Comparison of ENCODE assay signal across 8 mouse cellular contexts in the genomic region with DNA sequence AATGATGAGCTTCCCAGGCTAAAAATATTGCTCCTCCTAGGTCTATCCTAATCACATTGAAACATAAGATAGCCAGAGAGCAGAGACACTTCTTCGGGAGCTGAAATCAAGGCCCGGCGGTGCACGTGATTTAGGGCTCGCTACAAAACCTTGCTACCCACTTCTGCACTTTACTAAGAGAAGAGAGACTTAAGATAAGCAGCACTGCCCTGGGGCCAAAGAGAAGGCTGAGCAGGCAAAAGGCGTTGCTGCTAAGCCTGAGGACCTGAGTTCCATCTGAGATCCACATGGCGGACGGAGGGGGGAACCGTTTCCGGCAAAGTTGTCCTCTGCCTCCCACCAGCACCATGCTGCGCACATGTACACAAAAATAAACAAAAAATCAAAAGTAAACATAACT. TPM values are rescaled to one million over a fixed set of nuclear protein-coding genes. Genes with fewer than 3 reads are reported as not detected.
A peak's percentile ranks its signal among the peaks of the same experiment; 100 is the strongest.
DNase-seq lines count a peak whose midpoint lies in the region; ATAC-seq and TF ChIP-seq lines count a peak whose summit lies in the region.

No protein-coding gene starts in this region.

- peak overlapping the region; percentile 86 for H3K4me2 ChIP-seq in lung, embryonic 15.5 days
- peak overlapping the region; percentile 92 for H3K4me2 ChIP-seq in embryonic facial prominence, embryonic 15.5 days (replicated peaks)
- peak overlapping the region; percentile 91 for H3K4me2 ChIP-seq in limb, embryonic 12.5 days

- peak overlapping the region; percentile 86 for H3K9ac ChIP-seq in lung, embryonic 15.5 days
- peak overlapping the region; percentile 90 for H3K9ac ChIP-seq in embryonic facial prominence, embryonic 15.5 days
- peak overlapping the region; percentile 95 for H3K9ac ChIP-seq in limb, embryonic 12.5 days (replicated peaks)

- 7% methylated on average over 11 of the region's 11 CpGs for WGBS in lung, embryonic 15.5 days
- WGBS in embryonic facial prominence, embryonic 15.5 days: 16% methylated on average over 11 of the region's 11 CpGs
- 18% methylated on average over 11 of the region's 11 CpGs for WGBS in limb, embryonic 12.5 days
- WGBS in olfactory bulb, adult 2 months: 12% methylated on average over 11 of the region's 11 CpGs

- peak; percentile 8; the same call in 1 of the 2 replicates for ATAC-seq in lung, embryonic 15.5 days (ENCODE audit: borderline replicate concordance, extremely low read depth, low FRiP score, low TSS enrichment)
- no peak for ATAC-seq in embryonic facial prominence, embryonic 15.5 days (ENCODE audit: insufficient number of reproducible peaks, low FRiP score, low TSS enrichment, low read depth)
- ATAC-seq in limb, embryonic 12.5 days (ENCODE audit: insufficient number of reproducible peaks, insufficient read depth, low FRiP score, low TSS enrichment, low read depth): no peak
- no peak for ATAC-seq in cerebellum, adult (ENCODE audit: insufficient number of reproducible peaks, low FRiP score, low TSS enrichment)

- H3K27me3 ChIP-seq in lung, embryonic 15.5 days: no peaks in the 10 kb centered on the region
- H3K27me3 ChIP-seq in embryonic facial prominence, embryonic 15.5 days: no peaks in the 10 kb centered on the region
- H3K27me3 ChIP-seq in limb, embryonic 12.5 days: no peaks in the 10 kb centered on the region

- TF ChIP-seq CTCF in olfactory bulb, adult 2 months (IDR thresholded peaks at IDR 0.05; ENCODE audit: insufficient read depth, low read depth, low read length): no peak

- H3K4me3 ChIP-seq in lung, embryonic 15.5 days: peak overlapping the region; percentile 78
- peak overlapping the region; percentile 99 for H3K4me3 ChIP-seq in embryonic facial prominence, embryonic 15.5 days (replicated peaks)
- H3K4me3 ChIP-seq in limb, embryonic 12.5 days (replicated peaks): peak overlapping the region; percentile 99
- peak overlapping the region; percentile 75 for H3K4me3 ChIP-seq in olfactory bulb, adult 2 months (ENCODE audit: insufficient read depth, low read depth, low read length)

- H3K9me3 ChIP-seq in lung, embryonic 15.5 days: no peaks in the 10 kb centered on the region
- no peaks in the 10 kb centered on the region for H3K9me3 ChIP-seq in embryonic facial prominence, embryonic 15.5 days (replicated peaks)
- no peaks in the 10 kb centered on the region for H3K9me3 ChIP-seq in limb, embryonic 12.5 days

- DNase-seq in lung, postnatal 14 days: no peak
- no peak for DNase-seq in adrenal gland, adult 18-20 months (ENCODE audit: low spot score in 2 of 2)
- no peak for DNase-seq in natural killer cell, adult 2 months (ENCODE audit: low spot score in 2 of 2)

- no peak overlapping the region for H3K27ac ChIP-seq in lung, embryonic 15.5 days
- H3K27ac ChIP-seq in embryonic facial prominence, embryonic 15.5 days (replicated peaks): no peak overlapping the region
- peak overlapping the region; percentile 73; the same call in 1 of the 2 replicates for H3K27ac ChIP-seq in limb, embryonic 12.5 days
- no peak overlapping the region for H3K27ac ChIP-seq in olfactory bulb, adult 2 months (ENCODE audit: insufficient read depth, low read depth, low read length)

- TF ChIP-seq POLR2A in olfactory bulb, adult 2 months (IDR thresholded peaks at IDR 0.05; ENCODE audit: insufficient read depth, low read depth, low read length): no peak

- H3K36me3 ChIP-seq in lung, embryonic 15.5 days: no peaks in the 10 kb centered on the region
- no peaks in the 10 kb centered on the region; the same call in 1 of the 2 replicates for H3K36me3 ChIP-seq in embryonic facial prominence, embryonic 15.5 days
- H3K36me3 ChIP-seq in limb, embryonic 12.5 days: peaks cover 6% of the 10 kb centered on the region

- H3K4me1 ChIP-seq in lung, embryonic 15.5 days: peaks cover 12% of the 10 kb centered on the region
- peaks cover 16% of the 10 kb centered on the region for H3K4me1 ChIP-seq in embryonic facial prominence, embryonic 15.5 days
- peaks cover 12% of the 10 kb centered on the region for H3K4me1 ChIP-seq in limb, embryonic 12.5 days (replicated peaks)
- peaks cover 9% of the 10 kb centered on the region for H3K4me1 ChIP-seq in olfactory bulb, adult 2 months (ENCODE audit: control insufficient read depth, insufficient read depth, low read length)

RNA-seq across cellular contexts. Expression of gene Pex14, which starts 1.1 kb away (rescaled TPM):
- 47.0 and 51.1 TPM in 2 replicates for polyA plus RNA-seq in lung, embryonic 15.5 days (2015; fragmentation: Nextera tagmentation; extraction: Ambion mirVana)
- 47.9 and 49.4 TPM in 2 replicates for polyA plus RNA-seq in embryonic facial prominence, embryonic 15.5 days (2015; fragmentation: Nextera tagmentation; extraction: Ambion mirVana)
- polyA plus RNA-seq in limb, embryonic 12.5 days (2016; fragmentation: Nextera tagmentation; extraction: Ambion mirVana): 55.2 and 55.9 TPM in 2 replicates
- polyA plus RNA-seq in olfactory bulb, adult 2 months (2012; ENCODE audit: insufficient read depth, insufficient read length, low replicate concordance, missing spikeins): not detected in 2 replicates
- 10 to 100 TPM; 64.7 to 66.8 TPM for total RNA-seq in adrenal gland, adult 18-20 months (2021)

RNA-seq across cellular contexts. Expression of gene Dffa, which starts 5.4 kb away (rescaled TPM):
- 31.6 and 33.6 TPM in 2 replicates for polyA plus RNA-seq in lung, embryonic 15.5 days (2015; fragmentation: Nextera tagmentation; extraction: Ambion mirVana)
- polyA plus RNA-seq in embryonic facial prominence, embryonic 15.5 days (2015; fragmentation: Nextera tagmentation; extraction: Ambion mirVana): 31.9 and 35.0 TPM in 2 replicates
- 29.8 and 30.6 TPM in 2 replicates for polyA plus RNA-seq in limb, embryonic 12.5 days (2016; fragmentation: Nextera tagmentation; extraction: Ambion mirVana)
- polyA plus RNA-seq in olfactory bulb, adult 2 months (2012; ENCODE audit: insufficient read depth, insufficient read length, low replicate concordance, missing spikeins): not detected in 2 replicates
- total RNA-seq in adrenal gland, adult 18-20 months (2021): 10 to 100 TPM; 22.1 to 23.5 TPM

RNA-seq across cellular contexts. Expression of gene Cort, which starts 28.0 kb away (rescaled TPM):
- polyA plus RNA-seq in lung, embryonic 15.5 days (2015; fragmentation: Nextera tagmentation; extraction: Ambion mirVana): 0.39 TPM in 1 of 2 replicates, not detected in the other
- 0.35 TPM in 1 of 2 replicates, not detected in the other for polyA plus RNA-seq in embryonic facial prominence, embryonic 15.5 days (2015; fragmentation: Nextera tagmentation; extraction: Ambion mirVana)
- 0.33 and 0.87 TPM in 2 replicates for polyA plus RNA-seq in limb, embryonic 12.5 days (2016; fragmentation: Nextera tagmentation; extraction: Ambion mirVana)
- polyA plus RNA-seq in olfactory bulb, adult 2 months (2012; ENCODE audit: insufficient read depth, insufficient read length, low replicate concordance, missing spikeins): not detected in 2 replicates
- total RNA-seq in adrenal gland, adult 18-20 months (2021): 1 to 10 TPM in 1 of 2 experiments, under 1 TPM in 1; 0.80 to 1.5 TPM

RNA-seq across cellular contexts. Expression of gene Cenps, which starts 38.9 kb away (rescaled TPM):
- polyA plus RNA-seq in lung, embryonic 15.5 days (2015; fragmentation: Nextera tagmentation; extraction: Ambion mirVana): 36.2 and 40.7 TPM in 2 replicates
- 26.5 and 28.5 TPM in 2 replicates for polyA plus RNA-seq in embryonic facial prominence, embryonic 15.5 days (2015; fragmentation: Nextera tagmentation; extraction: Ambion mirVana)
- 46.9 and 47.9 TPM in 2 replicates for polyA plus RNA-seq in limb, embryonic 12.5 days (2016; fragmentation: Nextera tagmentation; extraction: Ambion mirVana)
- not detected in 2 replicates for polyA plus RNA-seq in olfactory bulb, adult 2 months (2012; ENCODE audit: insufficient read depth, insufficient read length, low replicate concordance, missing spikeins)
- 10 to 100 TPM in 1 of 2 experiments, 1 to 10 TPM in 1; 9.9 to 10.2 TPM for total RNA-seq in adrenal gland, adult 18-20 months (2021)

Comparison
In these comparisons a context has a peak if more than half of its experiments do, and no peak if none do; other contexts are left out.
1. RNA of gene Pex14, which starts 1.1 kb away (polyA plus RNA-seq): 55.2 to 55.9 TPM in limb, embryonic 12.5 days, 47.0 to 51.1 TPM in lung, embryonic 15.5 days and 47.9 to 49.4 TPM in embryonic facial prominence, embryonic 15.5 days; not detected in olfactory bulb, adult 2 months; every median in the first group is over 10 times any median in the second.
2. RNA of gene Dffa, which starts 5.4 kb away (polyA plus RNA-seq): 31.9 to 35.0 TPM in embryonic facial prominence, embryonic 15.5 days, 31.6 to 33.6 TPM in lung, embryonic 15.5 days and 29.8 to 30.6 TPM in limb, embryonic 12.5 days; not detected in olfactory bulb, adult 2 months; every median in the first group is over 10 times any median in the second.
3. Peak in every context shown above with its lines, with median percentiles within 50 percentile points of each other: H3K4me2 ChIP-seq, H3K4me3 ChIP-seq and H3K9ac ChIP-seq.